Mouse (Mus musculus): Measurements from ENCODE around the gene Tyrobp. TPM values are rescaled to one million over a fixed set of nuclear protein-coding genes. Genes with fewer than 3 reads are reported as not detected.

The Tyrobp gene
- polyA plus RNA-seq, 1 experiment, result 425 TPM

DNA sequence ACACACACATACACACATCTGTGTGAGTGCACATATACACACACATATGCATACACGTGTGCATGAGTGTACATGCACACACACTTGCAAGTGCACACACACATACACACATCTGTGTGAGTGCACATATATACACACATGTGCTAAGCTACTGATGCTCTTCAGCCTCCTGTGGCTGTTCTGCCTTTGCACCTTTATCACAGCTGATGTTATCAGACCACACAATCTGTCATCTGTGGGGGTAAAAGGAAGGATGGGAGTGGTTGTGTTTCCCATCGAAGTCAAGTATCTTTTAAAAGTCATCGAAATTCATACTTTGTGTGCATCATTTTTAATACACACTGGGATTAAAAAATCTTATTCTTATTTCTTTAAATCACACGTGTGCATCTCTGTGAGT, 11.2 kb upstream of the Tyrobp start:
- 49% methylated on average over 4 of the region's 4 CpGs for WGBS
- H3K4me1 ChIP-seq (ENCODE audit: control insufficient read depth, insufficient read depth, low read length), result no peaks in the 10 kb centered on the region
- TF ChIP-seq POLR2A (IDR thresholded peaks at IDR 0.05; ENCODE audit: borderline replicate concordance, extremely low read depth, low read depth, low read length) (no peak), CTCF (IDR thresholded peaks at IDR 0.05; ENCODE audit: insufficient read depth, low read length) (no peak)
- H3K4me3 ChIP-seq (replicated peaks; ENCODE audit: extremely low read depth, low read depth, low read length), result no peak overlapping the region
- DNase-seq, result no peak

DNA sequence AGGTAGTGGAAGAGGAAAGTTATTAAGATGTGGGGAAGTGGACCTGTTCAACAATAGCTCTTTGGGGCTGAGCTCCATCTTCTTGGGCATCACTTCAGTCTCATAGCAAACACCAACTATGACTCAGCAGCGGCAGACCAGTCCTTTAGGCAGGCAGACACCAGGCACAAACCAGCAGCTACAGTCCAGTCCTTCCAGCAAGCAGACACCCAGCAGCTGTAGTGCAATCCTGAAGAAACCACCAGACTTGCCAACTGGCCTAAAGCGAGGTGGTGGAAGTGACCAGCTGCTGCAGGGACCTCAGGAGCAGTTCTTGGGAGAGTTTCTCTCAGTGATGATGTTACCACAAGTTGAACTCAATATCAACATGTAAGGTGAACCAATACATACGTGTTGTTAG, 4.9 kb upstream of the Tyrobp start:
- no peaks in the 10 kb centered on the region for H3K4me1 ChIP-seq (ENCODE audit: control insufficient read depth, insufficient read depth, low read length)
- H3K4me3 ChIP-seq (replicated peaks; ENCODE audit: extremely low read depth, low read depth, low read length), result no peak overlapping the region
- DNase-seq, result no peak
- 76% methylated on average over 3 of the region's 3 CpGs for WGBS
- TF ChIP-seq CTCF (IDR thresholded peaks at IDR 0.05; ENCODE audit: insufficient read depth, low read length) (no peak), POLR2A (IDR thresholded peaks at IDR 0.05; ENCODE audit: borderline replicate concordance, extremely low read depth, low read depth, low read length) (no peak)

DNA sequence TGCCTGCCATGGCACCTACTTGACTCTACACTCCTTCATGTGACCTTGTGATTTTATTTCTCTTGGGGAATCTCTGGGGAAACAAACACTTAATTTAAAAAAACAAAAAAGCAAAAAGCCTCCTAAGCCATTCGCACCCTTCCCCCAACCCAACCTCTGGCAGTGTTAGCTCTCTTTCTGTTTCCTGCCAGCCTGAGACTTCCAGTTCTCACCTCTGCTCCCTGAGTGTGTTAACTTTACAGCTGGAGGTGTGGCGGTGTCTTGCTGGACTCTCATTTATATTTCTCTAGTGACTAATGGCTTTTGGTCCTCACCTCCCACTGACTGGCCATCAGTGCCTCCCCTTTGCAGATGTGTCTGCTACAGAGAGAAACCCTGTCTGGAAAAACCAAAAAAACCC, 3.8 kb upstream of the Tyrobp start:
- WGBS, result 39% methylated on average over 2 of the region's 2 CpGs
- TF ChIP-seq POLR2A (IDR thresholded peaks at IDR 0.05; ENCODE audit: borderline replicate concordance, extremely low read depth, low read depth, low read length), result no peak
- TF ChIP-seq CTCF (IDR thresholded peaks at IDR 0.05; ENCODE audit: insufficient read depth, low read length), result no peak
- Histone ChIP-seq H3K4me1 (ENCODE audit: control insufficient read depth, insufficient read depth, low read length) (no peaks in the 10 kb centered on the region), H3K4me3 (replicated peaks; ENCODE audit: extremely low read depth, low read depth, low read length) (no peak overlapping the region)
- DNase-seq, result no peak

DNA sequence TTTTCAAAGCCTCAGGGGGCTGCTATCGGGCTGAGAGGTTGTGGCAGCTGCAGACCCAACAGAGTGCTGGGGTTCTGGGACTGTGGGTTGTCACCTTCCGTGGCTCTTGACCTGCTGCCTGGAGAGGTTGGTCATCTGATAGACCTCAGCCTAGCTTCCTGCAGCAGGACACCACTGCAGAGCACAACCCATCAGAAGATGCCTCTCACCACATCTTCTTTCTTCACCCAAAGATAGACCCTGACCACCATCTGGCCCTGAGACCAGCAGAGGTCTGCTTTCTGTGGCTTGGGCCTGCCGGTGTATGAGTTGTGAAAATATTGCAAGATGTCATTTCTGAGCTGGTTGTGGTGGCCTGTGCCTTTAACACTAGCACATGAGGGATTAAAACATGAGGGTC, 2.5 kb upstream of the Tyrobp start:
- TF ChIP-seq CTCF (IDR thresholded peaks at IDR 0.05; ENCODE audit: insufficient read depth, low read length) (no peak), POLR2A (IDR thresholded peaks at IDR 0.05; ENCODE audit: borderline replicate concordance, extremely low read depth, low read depth, low read length) (no peak)
- Histone ChIP-seq H3K4me3 (replicated peaks; ENCODE audit: extremely low read depth, low read depth, low read length) (no peak overlapping the region), H3K4me1 (ENCODE audit: control insufficient read depth, insufficient read depth, low read length) (no peaks in the 10 kb centered on the region)
- 71% methylated on average over 3 of the region's 3 CpGs for WGBS
- DNase-seq, result no peak

DNA sequence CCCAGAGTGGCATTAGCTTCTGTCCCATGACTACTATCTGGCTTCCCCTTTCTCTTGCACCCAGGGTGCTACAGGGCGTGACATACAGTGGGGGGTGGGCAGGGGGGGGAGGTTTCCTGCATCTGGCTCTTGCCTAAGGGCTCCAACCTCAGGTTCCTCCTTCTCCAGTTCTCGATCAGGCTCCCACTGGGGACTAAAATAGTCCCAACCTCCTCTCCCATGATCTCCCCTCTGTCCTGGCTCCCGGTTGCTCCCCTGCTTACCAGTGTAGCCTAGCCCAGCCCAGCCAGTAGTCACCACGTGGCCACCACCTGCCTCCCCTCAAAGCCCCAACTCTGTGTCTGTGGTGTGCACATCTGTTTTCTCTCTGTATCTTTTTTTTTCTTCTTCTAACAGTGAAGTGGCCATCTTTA, 819 bp upstream of the Tyrobp start:
- Histone ChIP-seq H3K4me3 (replicated peaks; ENCODE audit: extremely low read depth, low read depth, low read length) (no peak overlapping the region), H3K4me1 (ENCODE audit: control insufficient read depth, insufficient read depth, low read length) (no peaks in the 10 kb centered on the region)
- no peak for DNase-seq
- TF ChIP-seq CTCF (IDR thresholded peaks at IDR 0.05; ENCODE audit: insufficient read depth, low read length) (no peak), POLR2A (IDR thresholded peaks at IDR 0.05; ENCODE audit: borderline replicate concordance, extremely low read depth, low read depth, low read length) (no peak)
- 45% methylated on average over 4 of the region's 4 CpGs for WGBS

DNA sequence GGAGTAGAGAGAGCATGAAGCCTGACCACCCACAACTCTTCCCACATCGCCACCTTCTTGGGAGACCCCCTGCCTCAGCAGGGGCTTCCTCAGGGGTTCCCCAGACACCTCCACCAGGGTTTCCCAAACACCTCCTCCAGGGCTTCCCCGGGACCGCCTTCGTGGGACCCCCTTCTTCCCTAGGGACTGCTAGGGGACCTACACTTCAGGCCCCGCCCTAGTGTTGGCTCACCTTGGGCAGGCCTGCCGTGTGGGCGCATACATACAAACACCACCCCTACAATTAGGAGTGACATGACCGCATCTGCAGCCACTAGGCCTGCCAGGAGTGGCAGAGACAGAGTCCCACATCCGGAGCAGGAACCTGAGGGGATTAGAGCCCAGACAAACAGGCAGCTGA, 4.3 kb downstream of the Tyrobp start:
- Histone ChIP-seq H3K4me1 (ENCODE audit: control insufficient read depth, insufficient read depth, low read length) (no peaks in the 10 kb centered on the region; the same call in 1 of the 2 replicates), H3K4me3 (replicated peaks; ENCODE audit: extremely low read depth, low read depth, low read length) (no peak overlapping the region)
- TF ChIP-seq CTCF (IDR thresholded peaks at IDR 0.05; ENCODE audit: insufficient read depth, low read length), result no peak
- TF ChIP-seq POLR2A (IDR thresholded peaks at IDR 0.05; ENCODE audit: borderline replicate concordance, extremely low read depth, low read depth, low read length), result no peak
- DNase-seq, result no peak
- WGBS, result 57% methylated on average over 9 of the region's 9 CpGs

DNA sequence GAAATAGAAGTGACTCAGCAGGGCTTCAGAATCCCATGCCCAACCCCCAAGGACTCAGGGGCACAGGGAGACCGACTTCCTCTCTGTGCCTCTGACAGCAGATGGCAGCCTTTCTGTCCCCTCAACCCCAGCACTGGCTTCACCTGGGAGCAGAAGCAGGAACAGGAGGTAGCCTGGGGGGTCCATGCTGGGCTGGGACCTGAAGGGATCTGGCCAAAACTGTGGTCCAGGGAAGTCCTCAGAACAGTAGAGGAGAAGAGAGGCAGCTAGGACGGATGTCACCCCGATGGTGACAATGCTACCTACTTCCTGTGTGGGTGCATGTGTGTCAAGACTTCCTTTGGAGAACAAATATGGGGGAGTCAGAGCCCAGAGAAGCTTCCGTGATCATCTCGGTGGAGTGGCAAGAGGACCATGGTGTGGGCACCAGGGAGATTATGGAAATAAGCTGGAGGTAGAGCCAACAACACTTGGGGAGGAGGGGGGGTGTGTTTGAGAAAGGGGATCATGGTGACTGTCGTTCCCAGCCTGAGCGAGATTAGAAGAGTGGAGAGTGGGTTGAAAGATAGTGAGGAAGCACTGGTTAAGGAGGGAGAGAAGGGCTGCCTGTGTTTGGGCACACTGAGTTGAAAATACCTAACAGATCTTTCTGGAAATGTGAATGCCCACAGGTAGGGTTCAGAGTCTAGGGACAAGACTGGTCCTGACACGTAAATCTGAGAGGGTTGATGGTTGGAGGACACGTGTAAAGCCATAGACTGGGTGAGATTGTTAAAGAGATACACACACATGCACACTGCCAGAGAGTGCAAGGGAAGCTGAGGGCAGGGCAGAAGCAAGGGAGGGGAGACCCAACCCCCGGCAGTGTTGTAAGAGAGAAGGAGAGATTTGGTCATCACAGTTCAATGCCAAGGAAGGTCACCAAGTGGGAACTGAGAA, 6.3 kb downstream of the Tyrobp start, which contains the start of gene Hcst:
Hcst (minus strand) TSS at position 294 of the 939 bp plus-strand sequence.
- Histone ChIP-seq H3K4me1 (ENCODE audit: control insufficient read depth, insufficient read depth, low read length) (no peaks in the 10 kb centered on the region; the same call in 1 of the 2 replicates), H3K4me3 (replicated peaks; ENCODE audit: extremely low read depth, low read depth, low read length) (peak within 1 kb of the TSS; percentile 35)
- no peak for DNase-seq
- TF ChIP-seq POLR2A (IDR thresholded peaks at IDR 0.05; ENCODE audit: borderline replicate concordance, extremely low read depth, low read depth, low read length), result no peak
- TF ChIP-seq CTCF (IDR thresholded peaks at IDR 0.05; ENCODE audit: insufficient read depth, low read length), result no peak
- 46% methylated on average over 10 of the region's 10 CpGs for WGBS

DNA sequence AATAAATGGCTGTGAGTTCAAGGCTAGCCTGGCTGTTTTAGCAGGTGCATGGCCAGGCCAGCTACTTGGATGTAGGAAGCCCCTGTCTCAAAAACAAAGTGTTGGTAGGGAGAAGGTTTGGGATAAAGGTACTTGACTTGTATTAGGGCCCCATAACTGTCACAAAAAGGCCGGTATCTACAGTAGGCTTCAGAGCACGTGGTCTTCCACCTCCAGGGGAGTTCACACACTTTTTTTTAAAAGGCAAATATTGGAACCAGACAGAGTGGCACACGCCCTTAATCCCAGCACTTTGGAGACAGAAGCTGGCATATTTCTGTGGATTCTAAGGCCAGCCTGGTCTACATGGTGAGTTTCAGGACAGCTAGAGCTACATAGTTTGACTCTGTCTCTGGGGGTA, 7.1 kb downstream of the Tyrobp start:
- WGBS, result 56% methylated on average over 3 of the region's 3 CpGs
- no peaks in the 10 kb centered on the region; the same call in 1 of the 2 replicates for H3K4me1 ChIP-seq (ENCODE audit: control insufficient read depth, insufficient read depth, low read length)
- DNase-seq, result no peak
- TF ChIP-seq CTCF (IDR thresholded peaks at IDR 0.05; ENCODE audit: insufficient read depth, low read length) (no peak), POLR2A (IDR thresholded peaks at IDR 0.05; ENCODE audit: borderline replicate concordance, extremely low read depth, low read depth, low read length) (no peak)
- no peak overlapping the region for H3K4me3 ChIP-seq (replicated peaks; ENCODE audit: extremely low read depth, low read depth, low read length)

DNA sequence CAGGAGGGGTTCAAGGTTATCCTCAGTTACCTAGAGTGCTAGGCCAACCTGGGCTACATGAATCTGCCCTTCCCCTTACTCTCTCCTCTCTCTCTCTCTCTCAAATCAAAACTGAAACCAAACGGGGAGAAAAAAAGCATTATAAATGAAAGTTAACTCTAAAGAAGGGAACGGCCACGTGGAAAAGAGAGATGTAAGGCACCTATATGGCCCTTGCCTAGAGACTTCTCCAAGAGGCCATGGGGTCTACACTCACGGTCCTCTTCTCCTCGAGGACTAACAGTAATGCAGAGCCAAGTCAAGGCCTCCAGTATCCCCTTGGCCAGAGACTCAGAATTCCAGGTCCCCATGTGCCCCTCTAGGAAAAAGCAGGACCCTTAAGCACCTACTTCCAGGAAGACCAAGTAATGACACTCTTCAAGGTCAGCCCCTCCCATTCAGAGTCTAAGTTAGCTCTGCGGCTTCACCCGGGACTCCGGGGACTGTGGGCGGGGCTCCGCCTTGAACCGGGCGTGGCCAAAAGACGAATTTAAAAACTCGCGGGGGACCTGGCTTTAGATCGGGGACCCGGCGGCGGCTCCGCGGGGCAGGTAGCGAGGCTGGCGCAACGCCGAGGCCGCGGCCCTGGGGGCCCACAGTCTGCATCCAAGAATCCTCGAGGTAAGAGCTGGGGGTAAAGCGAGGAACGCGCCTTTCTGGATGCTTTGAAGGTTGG, 7.8 kb downstream of the Tyrobp start, which contains the start of gene Nfkbid:
Nfkbid (plus strand) TSS at position 558 of the 715 bp plus-strand sequence.
- no peak for TF ChIP-seq POLR2A (IDR thresholded peaks at IDR 0.05; ENCODE audit: borderline replicate concordance, extremely low read depth, low read depth, low read length)
- TF ChIP-seq CTCF (IDR thresholded peaks at IDR 0.05; ENCODE audit: insufficient read depth, low read length), result no peak
- Histone ChIP-seq H3K4me3 (replicated peaks; ENCODE audit: extremely low read depth, low read depth, low read length) (peak within 1 kb of the TSS; percentile 67), H3K4me1 (ENCODE audit: control insufficient read depth, insufficient read depth, low read length) (no peaks in the 10 kb centered on the region; the same call in 1 of the 2 replicates)
- 5% methylated on average over 31 of the region's 31 CpGs for WGBS
- peak; percentile 76 for DNase-seq

Measured in lung, adult 2 months (tissue).